Mouse (Mus musculus): Measurements from ENCODE around the gene Lrrc8d. TPM values are rescaled to one million over a fixed set of nuclear protein-coding genes. Genes with fewer than 3 reads are reported as not detected.
A peak's percentile ranks its signal among the peaks of the same experiment; 100 is the strongest.

Gene Lrrc8d
- polyA plus RNA-seq, 1 experiment, result 0.09 TPM

- Histone ChIP-seq H3K36me3 (ENCODE audit: control insufficient read depth) (peaks cover 2% of the 10 kb centered on the region; the same call in 1 of the 2 replicates), H3K27me3 (ENCODE audit: control insufficient read depth) (no peaks in the 10 kb centered on the region), H3K9me3 (ENCODE audit: control insufficient read depth, low read length) (no peaks in the 10 kb centered on the region), H3K4me1 (ENCODE audit: control insufficient read depth) (peaks cover 44% of the 10 kb centered on the region), H3K4me3 (replicated peaks) (no peak overlapping the region)
- TF ChIP-seq TAL1 (IDR thresholded peaks at IDR 0.05; ENCODE audit: low read length), result no peak
- no peak for TF ChIP-seq GATA1 (IDR thresholded peaks at IDR 0.05; ENCODE audit: low read length)
Measured at GRCm38 (mm10) chr5:105730193-105730831, 30.5 kb downstream of the Lrrc8d start.

- Histone ChIP-seq H3K27me3 (ENCODE audit: control insufficient read depth) (no peaks in the 10 kb centered on the region), H3K4me1 (ENCODE audit: control insufficient read depth) (peaks cover 46% of the 10 kb centered on the region), H3K9me3 (ENCODE audit: control insufficient read depth, low read length) (no peaks in the 10 kb centered on the region), H3K36me3 (ENCODE audit: control insufficient read depth) (peaks cover 2% of the 10 kb centered on the region; the same call in 1 of the 2 replicates), H3K4me3 (replicated peaks) (peak overlapping the region; percentile 84)
- no peak for TF ChIP-seq TAL1 (IDR thresholded peaks at IDR 0.05; ENCODE audit: low read length)
- no peak for TF ChIP-seq GATA1 (IDR thresholded peaks at IDR 0.05; ENCODE audit: low read length)
Measured at GRCm38 (mm10) chr5:105731173-105731626, 31.4 kb downstream of the Lrrc8d start.

GRCm38 (mm10) chr5:105731627-105732432, 32.1 kb downstream of the Lrrc8d start:
- TF ChIP-seq TAL1 (IDR thresholded peaks at IDR 0.05; ENCODE audit: low read length) (no peak), GATA1 (IDR thresholded peaks at IDR 0.05; ENCODE audit: low read length) (no peak)
- H3K9me3 ChIP-seq (ENCODE audit: control insufficient read depth, low read length), result no peaks in the 10 kb centered on the region
- H3K27me3 ChIP-seq (ENCODE audit: control insufficient read depth), result no peaks in the 10 kb centered on the region
- H3K36me3 ChIP-seq (ENCODE audit: control insufficient read depth), result peaks cover 2% of the 10 kb centered on the region; the same call in 1 of the 2 replicates
- peak overlapping the region; percentile 84 for H3K4me3 ChIP-seq (replicated peaks)
- peaks cover 50% of the 10 kb centered on the region for H3K4me1 ChIP-seq (ENCODE audit: control insufficient read depth)

GRCm38 (mm10) chr5:105732433-105732891, 32.7 kb downstream of the Lrrc8d start:
- no peaks in the 10 kb centered on the region for H3K27me3 ChIP-seq (ENCODE audit: control insufficient read depth)
- H3K9me3 ChIP-seq (ENCODE audit: control insufficient read depth, low read length), result no peaks in the 10 kb centered on the region
- TF ChIP-seq TAL1 (IDR thresholded peaks at IDR 0.05; ENCODE audit: low read length) (no peak), GATA1 (IDR thresholded peaks at IDR 0.05; ENCODE audit: low read length) (no peak)
- peak overlapping the region; percentile 84 for H3K4me3 ChIP-seq (replicated peaks)
- H3K4me1 ChIP-seq (ENCODE audit: control insufficient read depth), result peaks cover 57% of the 10 kb centered on the region
- peaks cover 2% of the 10 kb centered on the region; the same call in 1 of the 2 replicates for H3K36me3 ChIP-seq (ENCODE audit: control insufficient read depth)

- peaks cover 2% of the 10 kb centered on the region; the same call in 1 of the 2 replicates for H3K36me3 ChIP-seq (ENCODE audit: control insufficient read depth)
- H3K4me1 ChIP-seq (ENCODE audit: control insufficient read depth), result peaks cover 63% of the 10 kb centered on the region
- H3K9me3 ChIP-seq (ENCODE audit: control insufficient read depth, low read length), result no peaks in the 10 kb centered on the region
- TF ChIP-seq GATA1 (IDR thresholded peaks at IDR 0.05; ENCODE audit: low read length), result no peak
- TF ChIP-seq TAL1 (IDR thresholded peaks at IDR 0.05; ENCODE audit: low read length), result no peak
- H3K4me3 ChIP-seq (replicated peaks), result peak overlapping the region; percentile 84
- no peaks in the 10 kb centered on the region for H3K27me3 ChIP-seq (ENCODE audit: control insufficient read depth)
Measured at GRCm38 (mm10) chr5:105733226-105733625, 33.5 kb downstream of the Lrrc8d start.

GRCm38 (mm10) chr5:105736365-105736764, 36.6 kb downstream of the Lrrc8d start:
- H3K4me1 ChIP-seq (ENCODE audit: control insufficient read depth), result peaks cover 50% of the 10 kb centered on the region
- H3K9me3 ChIP-seq (ENCODE audit: control insufficient read depth, low read length), result no peaks in the 10 kb centered on the region
- peaks cover 8% of the 10 kb centered on the region for H3K36me3 ChIP-seq (ENCODE audit: control insufficient read depth)
- no peak overlapping the region for H3K4me3 ChIP-seq (replicated peaks)
- TF ChIP-seq TAL1 (IDR thresholded peaks at IDR 0.05; ENCODE audit: low read length) (no peak), GATA1 (IDR thresholded peaks at IDR 0.05; ENCODE audit: low read length) (no peak)
- no peaks in the 10 kb centered on the region for H3K27me3 ChIP-seq (ENCODE audit: control insufficient read depth)

- no peaks in the 10 kb centered on the region for H3K27me3 ChIP-seq (ENCODE audit: control insufficient read depth)
- no peaks in the 10 kb centered on the region for H3K9me3 ChIP-seq (ENCODE audit: control insufficient read depth, low read length)
- peaks cover 8% of the 10 kb centered on the region for H3K36me3 ChIP-seq (ENCODE audit: control insufficient read depth)
- H3K4me1 ChIP-seq (ENCODE audit: control insufficient read depth), result peaks cover 42% of the 10 kb centered on the region
- TF ChIP-seq TAL1 (IDR thresholded peaks at IDR 0.05; ENCODE audit: low read length) (no peak), GATA1 (IDR thresholded peaks at IDR 0.05; ENCODE audit: low read length) (no peak)
- no peak overlapping the region for H3K4me3 ChIP-seq (replicated peaks)
Measured at GRCm38 (mm10) chr5:105737145-105737544, 37.4 kb downstream of the Lrrc8d start.

- peaks cover 37% of the 10 kb centered on the region for H3K4me1 ChIP-seq (ENCODE audit: control insufficient read depth)
- TF ChIP-seq GATA1 (IDR thresholded peaks at IDR 0.05; ENCODE audit: low read length) (no peak), TAL1 (IDR thresholded peaks at IDR 0.05; ENCODE audit: low read length) (no peak)
Measured at GRCm38 (mm10) chr5:105740437-105740836, 40.7 kb downstream of the Lrrc8d start.

GRCm38 (mm10) chr5:105742641-105743040, 42.9 kb downstream of the Lrrc8d start:
- no peak overlapping the region for H3K4me3 ChIP-seq (replicated peaks)
- H3K9me3 ChIP-seq (ENCODE audit: control insufficient read depth, low read length), result no peaks in the 10 kb centered on the region
- TF ChIP-seq GATA1 (IDR thresholded peaks at IDR 0.05; ENCODE audit: low read length) (no peak), TAL1 (IDR thresholded peaks at IDR 0.05; ENCODE audit: low read length) (no peak)
- peaks cover 25% of the 10 kb centered on the region for H3K4me1 ChIP-seq (ENCODE audit: control insufficient read depth)
- no peaks in the 10 kb centered on the region for H3K27me3 ChIP-seq (ENCODE audit: control insufficient read depth)
- H3K36me3 ChIP-seq (ENCODE audit: control insufficient read depth), result peaks cover 11% of the 10 kb centered on the region

More at GRCm38 (mm10) chr5:105740437-105740836, 40.7 kb downstream of the Lrrc8d start:
- H3K9me3 ChIP-seq (ENCODE audit: control insufficient read depth, low read length), result no peaks in the 10 kb centered on the region
- no peak overlapping the region for H3K4me3 ChIP-seq (replicated peaks)
- no peaks in the 10 kb centered on the region for H3K27me3 ChIP-seq (ENCODE audit: control insufficient read depth)
- H3K36me3 ChIP-seq (ENCODE audit: control insufficient read depth), result peaks cover 11% of the 10 kb centered on the region
